Mouse (Mus musculus): Measurements from ENCODE around the gene Madcam1.

DNA sequence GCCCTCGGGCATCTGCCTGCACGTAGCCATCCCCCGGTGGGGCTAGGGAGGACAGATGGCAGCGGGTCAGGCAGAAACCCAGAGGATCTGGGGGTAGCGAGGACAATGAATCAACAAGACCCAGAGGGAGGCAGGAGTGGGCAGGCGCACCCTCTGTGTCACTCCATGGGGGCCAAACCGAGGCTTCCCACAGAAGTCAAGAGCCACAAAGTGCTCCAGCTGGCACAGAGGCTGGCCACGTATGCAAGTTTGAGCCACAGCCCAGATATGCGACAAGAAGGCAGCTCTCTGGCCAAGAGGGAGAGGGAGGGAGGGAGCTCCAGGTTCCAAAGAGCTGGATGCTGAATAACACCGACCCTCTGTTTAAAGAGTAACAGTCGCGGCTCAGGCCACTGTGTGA lies 40.4 kb upstream of the Madcam1 start:
- TF ChIP-seq POLR2A (IDR thresholded peaks at IDR 0.05; ENCODE audit: extremely low read depth, insufficient read depth, low read length) (no peak), CTCF (IDR thresholded peaks at IDR 0.05; ENCODE audit: extremely low read depth, insufficient read depth, low read length) (no peak)
